Mouse (Mus musculus) B cell, adult 2 months (primary cell): ENCODE data around the gene Ddx47.

Experiments
- DNase-seq, 2 experiments: peaks; one replicate each; pipeline ENCODE4 v3.0.0; 2022

The Ddx47 gene

GRCm38 (mm10) chr6:135011734-135012116 is 313 bp downstream of the Ddx47 start:
- no peak for DNase-seq

- no peak for DNase-seq
Measured at GRCm38 (mm10) chr6:135017211-135017610, 5.8 kb downstream of the Ddx47 start.

GRCm38 (mm10) chr6:135019564-135019963 is 8.2 kb downstream of the Ddx47 start:
- no peak for DNase-seq

GRCm38 (mm10) chr6:135021633-135022032 is 10.2 kb downstream of the Ddx47 start:
- DNase-seq, result no peak

GRCm38 (mm10) chr6:135023379-135023778 is 12.0 kb downstream of the Ddx47 start:
- DNase-seq, result no peak

GRCm38 (mm10) chr6:135024781-135025420 is 13.5 kb downstream of the Ddx47 start:
- no peak for DNase-seq

GRCm38 (mm10) chr6:135026232-135026631 is 14.8 kb downstream of the Ddx47 start:
- peak; percentile 26 to 31 for DNase-seq

- DNase-seq, result no peak
Measured at GRCm38 (mm10) chr6:135026755-135027154, 15.3 kb downstream of the Ddx47 start.

- DNase-seq, result no peak
Measured at GRCm38 (mm10) chr6:135029246-135029645, 17.8 kb downstream of the Ddx47 start.

GRCm38 (mm10) chr6:135038674-135039073 is 27.3 kb downstream of the Ddx47 start:
- DNase-seq, result no peak

- no peak for DNase-seq
Measured at GRCm38 (mm10) chr6:135040275-135040871, 29.0 kb downstream of the Ddx47 start.

- DNase-seq, result no peak
Measured at GRCm38 (mm10) chr6:135041930-135042329, 30.5 kb downstream of the Ddx47 start.

GRCm38 (mm10) chr6:135047276-135047675 is 35.9 kb downstream of the Ddx47 start:
- DNase-seq, result no peak

GRCm38 (mm10) chr6:135048509-135048908 is 37.1 kb downstream of the Ddx47 start:
- no peak for DNase-seq

- no peak for DNase-seq
Measured at GRCm38 (mm10) chr6:135048956-135049355, 37.5 kb downstream of the Ddx47 start.

- no peak for DNase-seq
Measured at GRCm38 (mm10) chr6:135053789-135054188, 42.4 kb downstream of the Ddx47 start.

GRCm38 (mm10) chr6:135055882-135056281 is 44.5 kb downstream of the Ddx47 start:
- DNase-seq, result no peak

GRCm38 (mm10) chr6:135060728-135061127 is 49.3 kb downstream of the Ddx47 start:
- DNase-seq, result no peak

GRCm38 (mm10) chr6:135064621-135065020 is 53.2 kb downstream of the Ddx47 start:
- DNase-seq, result no peak

GRCm38 (mm10) chr6:135065236-135065957 is 54.0 kb downstream of the Ddx47 start, which contains the start of gene Gprc5a:
Gene Gprc5a, plus strand, starts transcription at chr6:135065651.
- DNase-seq, result peak; percentile 73 to 78

- no peak for DNase-seq
Measured at GRCm38 (mm10) chr6:135066795-135067445, 55.5 kb downstream of the Ddx47 start.

- no peak for DNase-seq
Measured at GRCm38 (mm10) chr6:135068221-135068620, 56.8 kb downstream of the Ddx47 start.

GRCm38 (mm10) chr6:135069856-135070255 is 58.4 kb downstream of the Ddx47 start:
- DNase-seq, result no peak

- DNase-seq, result no peak
Measured at GRCm38 (mm10) chr6:135070347-135070746, 58.9 kb downstream of the Ddx47 start.
